Mouse (Mus musculus) heart, embryonic 11.5 days (tissue): Measurements from ENCODE around the gene Slx4ip. TPM values are rescaled to one million over a fixed set of nuclear protein-coding genes. Genes with fewer than 3 reads are reported as not detected.

Experiments
- ATAC-seq: fragments of 200-750 bp; cut with Nextera tagmentation; replicated peaks from 2 replicates; pipeline ENCODE4 v1.8.0; 2017; ENCODE audit warnings: moderate library complexity; ENCODE audit not compliant: insufficient number of reproducible peaks, low FRiP score, low TSS enrichment
- H3K27ac ChIP-seq: fragments of 300-500 bp; sonication (generic); 2 replicates; pipeline ENCODE4 v1.5.1; 2014; ENCODE audit warnings: mild to moderate bottlenecking, low read depth, low read length
- H3K27me3 ChIP-seq: fragments of 300-500 bp; sonication (generic); 2 replicates; pipeline ENCODE4 v1.6.1; 2014; ENCODE audit warnings: mild to moderate bottlenecking, low read length, mixed read lengths; ENCODE audit not compliant: control insufficient read depth, insufficient read depth
- H3K36me3 ChIP-seq: fragments of 300-500 bp; sonication (generic); 2 replicates; pipeline ENCODE4 v1.6.1; 2014; ENCODE audit warnings: mild to moderate bottlenecking, low read length, moderate library complexity, mixed read lengths; ENCODE audit not compliant: control insufficient read depth, insufficient read depth
- H3K4me1 ChIP-seq: fragments of 300-500 bp; sonication (generic); 2 replicates; pipeline ENCODE4 v1.6.1; 2014; ENCODE audit warnings: low read length; ENCODE audit not compliant: control insufficient read depth, insufficient read depth
- H3K4me2 ChIP-seq: fragments of 300-500 bp; sonication (generic); 2 replicates; pipeline ENCODE4 v1.6.1; 2014; ENCODE audit warnings: mild to moderate bottlenecking, moderate library complexity
- H3K4me3 ChIP-seq: fragments of 300-500 bp; sonication (generic); 2 replicates; pipeline ENCODE4 v1.5.1; 2014; ENCODE audit warnings: low read depth, low read length
- H3K9ac ChIP-seq: fragments of 300-500 bp; sonication (generic); 2 replicates; pipeline ENCODE4 v1.6.1; 2014; ENCODE audit warnings: mild to moderate bottlenecking, low read depth, low read length, moderate library complexity
- H3K9me3 ChIP-seq: fragments of 300-500 bp; sonication (generic); replicated peaks from 2 replicates; pipeline ENCODE4 v1.6.1; 2016; ENCODE audit warnings: low read length; ENCODE audit not compliant: control insufficient read depth
- WGBS: fragments of 180-500 bp; shearing (Covaris S2); extraction: QIAGEN DNeasy Blood & Tissue Kit; methylation state at CpG from one replicate; pipeline ENCODE4 v1.1.7; 2014; ENCODE audit not compliant: insufficient replicate concordance; 5-methylcytosine and 5-hydroxymethylcytosine counted together
- polyA plus RNA-seq: library from polyadenylated mRNA; unstranded; fragments of >200 nt; fragmentation: Nextera tagmentation; extraction: Ambion mirVana; gene quantifications from 2 replicates; pipeline ENCODE4 v1.2.1, GENCODE M21; 2014

The Slx4ip gene
- polyA plus RNA-seq, 1 experiment from 2014 or later = 5.9 TPM

GRCm38 (mm10) chr2:137110214-137110898 is 219.3 kb downstream of the Slx4ip start:
- Histone ChIP-seq H3K4me2 (no peak overlapping the region; the same call in 1 of the 2 replicates), H3K4me3 (no peak overlapping the region), H3K36me3 (0 out of 2 replicates have a peak, but pooled peaks cover 2% of the 10 kb centered on the region), H3K9ac (no peak overlapping the region), H3K4me1 (peaks cover 57% of the 10 kb centered on the region), H3K27ac (0 out of 2 replicates have a peak overlapping the region, but pooled peaks have one; percentile 8), H3K9me3 (no peaks in the 10 kb centered on the region), H3K27me3 (no peaks in the 10 kb centered on the region)
- no peak for ATAC-seq
- WGBS = 55% methylated on average over 4 of the region's 4 CpGs

- H3K4me3 ChIP-seq = peak overlapping the region; percentile 81
- H3K4me1 ChIP-seq = peaks cover 43% of the 10 kb centered on the region
- WGBS = 8% methylated on average over 12 of the region's 12 CpGs
- peak overlapping the region; percentile 98 for H3K27ac ChIP-seq
- no peaks in the 10 kb centered on the region for H3K9me3 ChIP-seq
- no peak for ATAC-seq
- no peaks in the 10 kb centered on the region for H3K27me3 ChIP-seq
- no peaks in the 10 kb centered on the region for H3K36me3 ChIP-seq
- H3K4me2 ChIP-seq = peak overlapping the region; percentile 90
- peak overlapping the region; percentile 83 for H3K9ac ChIP-seq
Observed at GRCm38 (mm10) chr2:137113288-137114061, 222.5 kb downstream of the Slx4ip start.

GRCm38 (mm10) chr2:137114248-137115096 is 223.5 kb downstream of the Slx4ip start:
- no peaks in the 10 kb centered on the region for H3K36me3 ChIP-seq
- WGBS = under 1% methylated on average over 48 of the region's 51 CpGs
- no peaks in the 10 kb centered on the region for H3K9me3 ChIP-seq
- ATAC-seq = peak; percentile 41
- H3K27me3 ChIP-seq = no peaks in the 10 kb centered on the region
- H3K4me3 ChIP-seq = peak overlapping the region; percentile 81
- H3K9ac ChIP-seq = peak overlapping the region; percentile 83
- H3K27ac ChIP-seq = peak overlapping the region; percentile 98
- peaks cover 33% of the 10 kb centered on the region for H3K4me1 ChIP-seq
- peak overlapping the region; percentile 90 for H3K4me2 ChIP-seq

- peak overlapping the region; percentile 83 for H3K9ac ChIP-seq
- peak overlapping the region; percentile 90 for H3K4me2 ChIP-seq
- no peaks in the 10 kb centered on the region for H3K27me3 ChIP-seq
- H3K27ac ChIP-seq = peak overlapping the region; percentile 98
- no peaks in the 10 kb centered on the region for H3K36me3 ChIP-seq
- peak overlapping the region; percentile 81 for H3K4me3 ChIP-seq
- ATAC-seq = no peak
- under 1% methylated on average over 40 of the region's 40 CpGs for WGBS
- H3K9me3 ChIP-seq = no peaks in the 10 kb centered on the region
- peaks cover 24% of the 10 kb centered on the region for H3K4me1 ChIP-seq
Observed at GRCm38 (mm10) chr2:137115241-137116024, 224.4 kb downstream of the Slx4ip start.

- H3K9me3 ChIP-seq = no peaks in the 10 kb centered on the region
- ATAC-seq = no peak
Observed at GRCm38 (mm10) chr2:137116025-137116674, 225.1 kb downstream of the Slx4ip start, which contains the start of gene Jag1. Gene Jag1 (minus strand): TSS chr2:137116644.

GRCm38 (mm10) chr2:137116675-137117320 is 225.8 kb downstream of the Slx4ip start:
- Histone ChIP-seq H3K4me3 (peak overlapping the region; percentile 81), H3K9ac (peak overlapping the region; percentile 83), H3K4me2 (peak overlapping the region; percentile 90), H3K27ac (peak overlapping the region; percentile 98), H3K27me3 (no peaks in the 10 kb centered on the region), H3K36me3 (no peaks in the 10 kb centered on the region), H3K9me3 (no peaks in the 10 kb centered on the region), H3K4me1 (peaks cover 12% of the 10 kb centered on the region)
- under 1% methylated on average over 58 of the region's 61 CpGs for WGBS
- peak; percentile 75 for ATAC-seq

More at GRCm38 (mm10) chr2:137116025-137116674, 225.1 kb downstream of the Slx4ip start, which contains the start of gene Jag1:
- peak within 1 kb of the TSS; percentile 81 for H3K4me3 ChIP-seq
- WGBS = under 1% methylated on average over 58 of the region's 59 CpGs
- H3K4me2 ChIP-seq = peak within 1 kb of the TSS; percentile 90
- H3K36me3 ChIP-seq = no peaks in the 10 kb centered on the region
- H3K27ac ChIP-seq = peak within 1 kb of the TSS; percentile 98
- peak within 1 kb of the TSS; percentile 83 for H3K9ac ChIP-seq
- H3K4me1 ChIP-seq = peaks cover 17% of the 10 kb centered on the region
- H3K27me3 ChIP-seq = no peaks in the 10 kb centered on the region

GRCm38 (mm10) chr2:137117321-137117690 is 226.3 kb downstream of the Slx4ip start:
- peak overlapping the region; percentile 98 for H3K27ac ChIP-seq
- H3K9ac ChIP-seq = peak overlapping the region; percentile 83
- WGBS = under 1% methylated on average over 33 of the region's 33 CpGs
- no peaks in the 10 kb centered on the region for H3K9me3 ChIP-seq
- no peaks in the 10 kb centered on the region for H3K27me3 ChIP-seq
- H3K4me3 ChIP-seq = peak overlapping the region; percentile 81
- no peaks in the 10 kb centered on the region for H3K36me3 ChIP-seq
- H3K4me2 ChIP-seq = peak overlapping the region; percentile 90
- ATAC-seq = peak; percentile 56
- peaks cover 7% of the 10 kb centered on the region for H3K4me1 ChIP-seq
